Mouse (Mus musculus) heart, adult 9 months (tissue): ENCODE measurements around the gene Runx1.

Source experiments
- DNase-seq, 2 experiments: peaks; one replicate each; pipeline ENCODE4 v3.0.0; 2022; ENCODE audit warnings: low spot score in 2 of 2

Gene Runx1

DNA sequence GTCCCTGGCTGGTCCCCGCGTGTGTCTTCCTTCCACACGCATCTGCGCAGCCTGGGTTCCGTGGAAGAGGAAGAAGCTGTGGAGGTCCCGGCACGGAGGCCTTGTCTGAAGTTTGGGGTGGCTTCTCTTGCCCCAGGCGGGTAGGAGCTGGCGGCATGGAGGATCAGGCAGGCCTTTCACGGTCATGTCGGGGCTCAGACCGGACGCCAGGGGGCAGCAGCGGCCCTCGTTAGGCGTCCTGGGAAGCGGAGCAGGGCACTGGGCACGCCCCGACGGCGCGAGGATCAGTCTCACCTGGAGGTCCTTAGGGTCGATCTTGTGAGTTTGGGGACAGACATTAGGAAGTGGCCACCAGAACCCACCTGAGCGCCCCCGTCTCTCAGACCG lies 127.3 kb downstream of the Runx1 start:
- peak; percentile 81 to 86 for DNase-seq

GRCm38 (mm10) chr16:92697737-92698611 lies 128.0 kb downstream of the Runx1 start:
- peak in 1 of 2 experiments; percentile 26 for DNase-seq

DNA sequence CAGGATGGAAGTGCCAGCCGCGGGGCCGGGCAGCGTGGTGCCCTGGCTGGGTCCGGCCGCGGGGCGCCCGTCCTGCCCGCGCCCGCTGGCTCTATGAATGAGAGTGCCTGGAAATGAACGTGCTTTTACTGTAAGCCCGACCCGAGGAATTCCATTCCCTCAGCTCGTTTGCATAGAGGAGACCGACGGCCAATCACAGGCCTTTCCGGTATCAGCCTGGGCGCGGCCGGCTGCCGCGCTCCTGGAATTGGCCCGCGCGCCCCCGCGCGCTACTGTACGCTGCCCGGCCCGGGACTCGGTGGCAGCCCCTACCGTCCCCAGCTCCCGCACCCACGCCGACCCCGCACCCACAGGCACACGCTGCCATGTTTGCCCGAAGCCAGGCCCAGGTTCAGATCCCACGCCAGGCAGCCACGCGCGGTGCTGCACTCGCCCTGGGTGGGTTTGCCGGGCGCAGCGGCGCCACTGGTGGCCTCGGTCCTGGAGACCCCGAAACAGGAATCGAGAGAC lies 128.7 kb downstream of the Runx1 start:
- peak; percentile 85 to 88 for DNase-seq

DNA sequence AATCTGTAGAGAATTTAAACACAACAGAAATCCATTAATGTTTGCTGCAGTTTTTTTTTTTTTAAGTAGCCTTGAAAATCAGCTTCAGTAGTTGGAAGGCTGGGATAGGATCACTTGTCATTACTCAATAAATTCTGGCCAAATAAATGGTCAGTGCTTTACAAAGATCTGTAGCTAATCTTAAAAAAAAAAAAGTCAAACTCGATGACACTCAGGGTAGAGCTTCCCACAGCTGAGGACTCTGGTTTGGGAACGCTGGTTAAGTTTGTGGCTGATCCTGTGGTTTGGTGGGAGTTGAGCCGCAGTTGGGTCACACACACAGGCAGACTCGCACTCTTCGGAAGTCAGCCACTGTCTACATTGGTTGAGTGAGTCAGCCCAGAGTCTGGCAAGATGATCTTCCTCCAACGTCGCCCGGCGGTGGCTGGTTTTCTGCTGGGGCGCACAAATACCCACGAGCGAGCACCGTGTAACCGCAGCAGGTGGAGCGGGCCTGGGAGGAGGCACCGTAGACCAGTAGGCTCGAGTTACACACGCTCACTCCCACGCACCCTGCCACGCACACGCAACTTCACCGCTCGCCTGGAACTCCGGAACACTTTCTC lies 129.4 kb downstream of the Runx1 start:
- DNase-seq: peak; percentile 21 to 34

DNA sequence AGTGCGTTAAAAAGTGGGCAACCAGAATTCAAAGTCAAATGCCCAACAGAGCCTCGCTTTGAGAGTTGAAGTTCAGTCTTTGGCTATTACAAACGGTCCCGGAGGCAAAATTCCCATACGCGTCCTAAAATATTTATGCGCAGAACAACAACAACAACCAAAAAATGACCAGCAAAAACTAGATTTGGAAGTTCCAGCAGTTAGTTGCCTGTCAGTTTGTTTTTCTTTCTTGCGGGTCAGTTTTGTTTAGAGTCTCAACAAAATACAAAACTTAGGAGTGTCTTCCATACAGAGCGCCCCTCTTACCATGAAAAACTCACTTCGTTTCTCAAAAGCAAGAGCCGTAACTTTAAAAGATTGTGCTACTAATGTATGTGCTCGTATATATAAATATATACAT lies 130.0 kb downstream of the Runx1 start:
- no peak for DNase-seq

- no peak for DNase-seq
Measured at GRCm38 (mm10) chr16:92695200-92695921, 130.6 kb downstream of the Runx1 start.

GRCm38 (mm10) chr16:92694496-92695106 lies 131.3 kb downstream of the Runx1 start:
- DNase-seq: no peak

GRCm38 (mm10) chr16:92690759-92691158 lies 135.2 kb downstream of the Runx1 start:
- no peak for DNase-seq

DNA sequence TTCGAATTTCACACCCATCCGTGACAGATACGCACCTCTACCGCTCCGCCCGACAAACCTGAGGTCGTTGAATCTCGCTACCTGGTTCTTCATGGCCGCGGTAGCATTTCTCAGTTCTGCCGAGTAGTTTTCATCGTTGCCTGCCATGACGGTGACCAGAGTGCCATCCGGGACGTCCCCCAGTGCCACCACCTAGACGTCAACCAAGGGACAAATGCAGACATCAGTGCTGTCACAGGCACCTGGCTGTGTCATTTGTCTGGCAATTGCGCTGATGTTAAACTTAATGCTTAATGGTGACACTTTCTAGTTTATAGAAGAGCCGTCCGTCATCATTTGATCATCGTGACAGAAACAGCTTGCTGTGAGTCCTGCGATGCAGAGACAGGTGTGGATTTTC lies 137.0 kb downstream of the Runx1 start:
- DNase-seq: no peak

DNA sequence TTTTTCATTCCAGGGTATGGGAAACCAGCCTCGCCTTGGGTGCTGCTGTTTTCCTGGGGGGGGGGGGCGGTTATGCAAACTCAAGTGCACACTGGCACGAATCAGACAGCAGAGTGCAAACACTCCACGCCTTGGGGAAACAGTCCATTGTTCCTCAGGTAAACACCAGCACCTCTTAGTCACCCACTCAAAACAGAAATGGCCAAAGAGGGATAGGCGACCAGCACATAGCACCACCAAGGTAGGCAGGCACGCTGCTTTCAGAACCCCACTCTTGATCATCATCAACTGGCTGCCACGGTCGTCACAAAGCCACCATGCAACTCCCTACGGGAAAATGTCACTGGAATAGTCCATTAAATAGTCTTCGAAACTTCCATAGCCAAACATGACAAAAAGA lies 139.0 kb downstream of the Runx1 start:
- no peak for DNase-seq

DNA sequence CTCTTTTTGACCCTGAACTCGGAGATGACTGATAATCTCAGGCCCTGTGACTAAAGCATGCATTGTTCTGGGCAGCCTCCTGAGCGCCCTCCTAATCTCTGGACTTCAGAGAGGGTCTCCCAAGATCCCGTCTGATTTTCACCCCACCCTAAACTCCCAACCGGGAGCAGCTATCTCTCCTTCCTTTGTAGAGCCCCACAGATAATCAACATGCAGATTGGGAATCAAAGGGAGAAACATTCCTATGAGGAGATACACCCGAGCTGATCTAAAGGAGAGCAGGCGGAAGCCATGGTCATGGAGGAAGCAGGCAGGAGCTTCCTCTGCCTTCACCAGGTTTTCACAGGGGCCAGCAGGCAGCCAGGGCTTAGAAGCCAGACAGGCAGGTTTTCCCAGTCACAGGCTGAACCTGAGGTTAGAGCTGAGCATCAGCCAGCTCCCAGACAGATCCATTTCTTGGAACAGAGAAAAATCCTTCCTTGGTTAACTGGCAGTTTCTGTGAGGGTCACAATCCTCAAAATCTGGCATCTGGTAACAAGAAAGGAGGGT lies 140.1 kb downstream of the Runx1 start:
- no peak for DNase-seq

GRCm38 (mm10) chr16:92684423-92685211 lies 141.3 kb downstream of the Runx1 start:
- DNase-seq: no peak

GRCm38 (mm10) chr16:92676630-92677029 lies 149.3 kb downstream of the Runx1 start:
- no peak for DNase-seq

DNA sequence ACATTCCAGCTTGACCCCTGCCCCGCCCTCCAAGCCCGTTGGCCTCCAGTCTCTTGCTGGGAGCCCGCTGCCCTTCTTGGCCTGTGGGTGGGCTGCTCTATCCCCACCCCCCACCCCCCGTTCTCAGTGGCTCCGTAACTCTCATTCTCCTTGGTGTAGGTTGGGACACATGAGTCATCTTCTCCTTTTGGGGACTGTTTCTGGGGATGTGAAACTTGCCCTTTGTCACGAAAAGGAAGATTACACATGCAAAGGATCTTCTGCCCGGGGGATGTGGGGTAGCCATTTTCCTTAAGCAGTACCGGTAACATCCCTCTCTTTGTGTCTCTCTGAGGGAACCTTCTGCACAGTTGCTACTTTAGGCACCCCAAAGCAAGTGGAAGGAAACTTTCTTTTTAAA lies 150.3 kb downstream of the Runx1 start:
- DNase-seq: peak in 1 of 2 experiments; percentile 35

DNA sequence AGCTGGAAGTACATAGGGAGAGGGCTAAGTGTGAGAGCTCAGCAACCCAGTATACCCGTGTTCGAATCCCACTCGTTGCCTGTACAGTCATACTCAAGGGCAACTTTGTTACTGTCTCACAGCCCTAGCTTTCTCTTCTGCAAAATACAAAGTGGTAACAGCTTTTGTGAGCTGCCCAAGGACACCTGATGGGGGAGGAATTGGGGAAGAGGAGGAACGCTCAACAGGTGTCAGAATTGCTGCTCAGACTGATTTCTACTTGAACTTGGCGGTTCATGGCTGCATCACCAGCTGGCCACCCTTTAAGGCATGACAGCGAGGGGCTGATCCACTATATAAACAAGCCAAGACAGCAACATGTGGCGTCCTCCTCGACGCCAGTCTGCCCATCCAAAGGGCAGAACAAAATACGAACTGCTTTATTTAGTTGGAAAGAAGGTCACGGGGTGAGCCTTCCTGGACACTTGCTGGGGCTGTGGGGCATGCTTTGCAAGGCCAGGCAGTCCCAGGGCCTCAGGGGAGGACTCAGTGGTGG lies 151.0 kb downstream of the Runx1 start:
- no peak for DNase-seq

DNA sequence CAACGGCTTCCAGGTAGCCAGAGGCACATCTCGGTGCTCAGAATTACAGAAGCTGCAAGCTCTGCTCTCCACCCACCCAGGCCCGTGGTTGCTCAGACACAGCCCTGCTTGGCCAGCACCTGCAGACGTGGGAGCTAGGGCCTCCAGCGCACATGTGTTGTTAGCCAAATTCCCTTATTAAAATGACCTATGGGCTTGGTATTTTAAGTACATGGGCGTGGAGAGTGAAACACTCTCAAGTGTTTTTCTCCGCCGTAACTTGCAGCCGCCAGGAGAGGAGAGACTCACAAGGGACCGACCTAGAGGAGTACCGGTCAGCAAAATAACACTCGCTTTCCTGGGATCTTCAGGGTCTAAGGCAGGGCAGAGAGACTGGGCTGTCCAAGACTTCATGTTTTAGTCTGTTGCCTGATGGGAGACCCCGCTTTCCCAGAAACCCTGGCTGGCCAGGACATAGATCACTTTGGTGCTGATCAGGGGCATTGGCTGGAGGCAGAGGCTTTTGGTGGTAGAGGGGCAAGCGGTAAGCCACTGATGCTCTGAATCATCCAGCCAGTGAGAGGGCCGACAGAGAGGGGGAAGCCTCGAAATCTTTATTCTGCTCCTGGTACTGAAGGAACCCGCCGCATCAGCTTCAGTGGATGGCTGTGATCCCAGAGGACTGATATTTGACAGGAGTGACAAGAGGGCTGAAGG lies 151.7 kb downstream of the Runx1 start:
- DNase-seq: no peak

GRCm38 (mm10) chr16:92668807-92669206 lies 157.1 kb downstream of the Runx1 start:
- no peak for DNase-seq

- DNase-seq: no peak
Measured at GRCm38 (mm10) chr16:92661757-92662156, 164.2 kb downstream of the Runx1 start.

DNA sequence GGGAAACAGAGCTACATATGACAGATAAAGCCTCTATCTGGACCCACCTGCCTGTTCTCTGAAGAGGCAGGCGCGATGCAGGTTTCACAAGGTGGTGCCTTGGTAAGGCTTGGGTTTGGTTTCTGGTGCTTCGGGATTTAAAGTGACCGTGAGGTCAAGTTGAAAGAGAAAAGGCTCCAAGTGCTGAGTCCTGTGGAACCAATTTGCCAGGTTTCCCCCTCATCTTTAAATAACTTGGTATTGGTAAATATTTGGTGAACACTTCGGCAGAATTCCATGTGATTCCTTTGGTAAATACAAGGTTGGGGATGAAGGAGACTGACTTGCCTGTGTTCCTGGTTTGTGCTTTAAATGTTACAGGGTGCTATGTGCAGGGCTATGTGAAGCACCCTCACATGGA lies 169.2 kb downstream of the Runx1 start:
- no peak for DNase-seq
